8 mouse cellular contexts compared by ENCODE assay signal in genomic region chr11:110449183-110449582, GRCm38 (mm10). TPM values are rescaled to one million over a fixed set of nuclear protein-coding genes. Genes with fewer than 3 reads are reported as not detected.
DNase-seq lines count a peak whose midpoint lies in the region; ATAC-seq lines count a peak whose summit lies in the region.

No protein-coding gene starts in this region.

- H3K4me3 ChIP-seq in liver, embryonic 11.5 days (ENCODE audit: low read depth, low read length) = peak overlapping the region; percentile 41

- H3K9me3 ChIP-seq in liver, embryonic 11.5 days (ENCODE audit: control insufficient read depth, low read length) = no peaks in the 10 kb centered on the region

- H3K4me1 ChIP-seq in liver, embryonic 11.5 days (replicated peaks; ENCODE audit: control insufficient read depth, insufficient read depth, low read length) = peaks cover 32% of the 10 kb centered on the region

- H3K4me2 ChIP-seq in liver, embryonic 11.5 days = peak overlapping the region; percentile 83

- no peaks in the 10 kb centered on the region for H3K36me3 ChIP-seq in liver, embryonic 11.5 days (ENCODE audit: control insufficient read depth, insufficient read depth, low read length)

- ATAC-seq in liver, embryonic 11.5 days (replicated peaks; ENCODE audit: low FRiP score) = no peak; the same call in 1 of the 2 replicates

- DNase-seq in cerebellum, postnatal 10 days = peak; percentile 27 to 29
- DNase-seq in cerebellum, adult 11-12 months = no peak
- DNase-seq in retina, adult 2 months (ENCODE audit: low read depth, low spot score) = peak; percentile 39
- no peak for DNase-seq in retina, embryonic 14.5 days (ENCODE audit: low spot score)
- DNase-seq in liver, embryonic 11.5 days (ENCODE audit: low spot score) = no peak
- DNase-seq in adrenal gland, adult (ENCODE audit: inconsistent age in 2 of 2, low spot score in 1 of 2) = no peak
- DNase-seq in left cerebral cortex, postnatal 36 days (ENCODE audit: low spot score in 2 of 2) = no peak
- DNase-seq in right cerebral cortex, postnatal 36 days (ENCODE audit: low spot score in 2 of 2) = no peak

- H3K27me3 ChIP-seq in liver, embryonic 11.5 days (replicated peaks; ENCODE audit: control insufficient read depth, insufficient read depth, low read length) = no peaks in the 10 kb centered on the region

- H3K27ac ChIP-seq in liver, embryonic 11.5 days (ENCODE audit: low read depth, low read length) = peak overlapping the region; percentile 51; the same call in 1 of the 2 replicates

- peak overlapping the region; percentile 61 for H3K9ac ChIP-seq in liver, embryonic 11.5 days (ENCODE audit: low read depth, low read length)

- intact Hi-C loops in left cerebral cortex, postnatal 36 days (cut with DNase I) = no loop called here

- WGBS in liver, embryonic 11.5 days = 28% methylated on average over 11 of the region's 11 CpGs

RNA-seq across cellular contexts. Expression of gene Map2k6, which starts 50.3 kb away (rescaled TPM):
- 14.8 and 15.0 TPM in 2 replicates for polyA plus RNA-seq in liver, embryonic 11.5 days (2014; fragmentation: Nextera tagmentation; extraction: Ambion mirVana)
- 10 to 100 TPM; 24.7 to 31.1 TPM for total RNA-seq in left cerebral cortex, postnatal 36 days (2021)

Comparison
In these comparisons a context has a peak if more than half of its experiments do, and no peak if none do; other contexts are left out.
1. DNase-seq: peak in cerebellum, postnatal 10 days (2 of 2) and retina, adult 2 months (single experiment); none in cerebellum, adult 11-12 months (single experiment), retina, embryonic 14.5 days (single experiment), liver, embryonic 11.5 days (single experiment), adrenal gland, adult (0 of 2), left cerebral cortex, postnatal 36 days (0 of 2) and right cerebral cortex, postnatal 36 days (0 of 2).